Mouse (Mus musculus) liver, embryonic 14.5 days (tissue): ENCODE measurements around the gene Msantd2. TPM values are rescaled to one million over a fixed set of nuclear protein-coding genes. Genes with fewer than 3 reads are reported as not detected.

Experiments used
- ATAC-seq: fragments of 200-750 bp; cut with Nextera tagmentation; 2 replicates; pipeline ENCODE4 v1.8.0; 2017; ENCODE audit warnings: moderate number of reproducible peaks, mild to moderate bottlenecking, moderate library complexity; ENCODE audit not compliant: insufficient read depth
- DNase-seq, 3 experiments: peaks; one replicate each; pipeline ENCODE4 v3.0.0-alpha.2; 2012 to 2013; ENCODE audit warnings: low read depth in 3 of 3, low spot score in 3 of 3
- H3K27ac ChIP-seq: fragments of 300-500 bp; sonication (generic); 2 replicates; pipeline ENCODE4 v1.5.1; 2014; ENCODE audit warnings: moderate library complexity, mild to moderate bottlenecking, control low read depth, inconsistent platforms
- H3K27me3 ChIP-seq: fragments of 300-500 bp; sonication (generic); 2 replicates; pipeline ENCODE4 v1.6.1; 2014; ENCODE audit warnings: mild to moderate bottlenecking, low read length, moderate library complexity; ENCODE audit not compliant: control insufficient read depth, insufficient read depth
- H3K36me3 ChIP-seq: fragments of 300-500 bp; sonication (generic); replicated peaks from 2 replicates; pipeline ENCODE4 v1.6.1; 2014; ENCODE audit warnings: low read depth; ENCODE audit not compliant: control insufficient read depth, insufficient read depth
- H3K4me1 ChIP-seq, 2 experiments: fragments of 200-500 bp in 1 of 2; fragments of 300-500 bp in 1 of 2; sonication (generic) in 1 of 2; replicated peaks; 2 replicates each; pipeline ENCODE4 v1.6.1; 2012 to 2014; ENCODE audit warnings: antibody characterized with exemption in 1 of 2, inconsistent platforms in 1 of 2, low read length in 1 of 2; ENCODE audit not compliant: control insufficient read depth in 2 of 2, insufficient read depth in 2 of 2
- H3K4me2 ChIP-seq: fragments of 300-500 bp; sonication (generic); 2 replicates; pipeline ENCODE4 v1.6.1; 2014; ENCODE audit warnings: low read depth, mild to moderate bottlenecking, control low read depth, moderate library complexity
- H3K4me3 ChIP-seq, 2 experiments: fragments of 200-500 bp in 1 of 2; fragments of 300-500 bp in 1 of 2; sonication (generic) in 1 of 2; 2 replicates each; pipeline ENCODE4 v1.5.1; 2012 to 2014; ENCODE audit warnings: low read depth in 2 of 2, low read length in 2 of 2, mild to moderate bottlenecking in 2 of 2, control low read depth in 1 of 2, inconsistent platforms in 1 of 2, moderate library complexity in 1 of 2; ENCODE audit not compliant: insufficient read depth in 1 of 2
- H3K9ac ChIP-seq: fragments of 300-500 bp; sonication (generic); replicated peaks from 2 replicates; pipeline ENCODE4 v1.6.1; 2014; ENCODE audit warnings: mild to moderate bottlenecking, control low read depth, moderate library complexity
- H3K9me3 ChIP-seq: fragments of 300-500 bp; sonication (generic); 2 replicates; pipeline ENCODE4 v1.6.1; 2016; ENCODE audit warnings: low read length, mixed read lengths; ENCODE audit not compliant: control insufficient read depth
- CTCF ChIP-seq: IDR thresholded peaks from 2 replicates; pipeline ENCODE4 v1.5.1; 2016; ENCODE audit warnings: antibody characterized with exemption, low read depth, control low read depth
- EP300 ChIP-seq: IDR thresholded peaks from 2 replicates; pipeline ENCODE4 v1.6.1; 2016; ENCODE audit warnings: antibody characterized with exemption, low read depth
- WGBS: fragments of 180-500 bp; shearing (Covaris S2); extraction: QIAGEN DNeasy Blood & Tissue Kit; methylation state at CpG from one replicate; pipeline ENCODE4 v1.1.7; 2014; ENCODE audit not compliant: insufficient replicate concordance; 5-methylcytosine and 5-hydroxymethylcytosine counted together
- polyA plus RNA-seq, 2 experiments: library from polyadenylated mRNA; depleted of rRNA in 1 of 2; stranded (reverse) in 1 of 2; unstranded in 1 of 2; fragments of >200 nt; fragmentation: Nextera tagmentation in 1 of 2; extraction: Ambion mirVana in 1 of 2; gene quantifications; 2 replicates each; pipeline versions ENCODE4 v1.2.1 to v1.2.3; 2012 to 2014

Msantd2 gene
- polyA plus RNA-seq, 2 experiments, result 3.8 to 9.3 TPM

DNA sequence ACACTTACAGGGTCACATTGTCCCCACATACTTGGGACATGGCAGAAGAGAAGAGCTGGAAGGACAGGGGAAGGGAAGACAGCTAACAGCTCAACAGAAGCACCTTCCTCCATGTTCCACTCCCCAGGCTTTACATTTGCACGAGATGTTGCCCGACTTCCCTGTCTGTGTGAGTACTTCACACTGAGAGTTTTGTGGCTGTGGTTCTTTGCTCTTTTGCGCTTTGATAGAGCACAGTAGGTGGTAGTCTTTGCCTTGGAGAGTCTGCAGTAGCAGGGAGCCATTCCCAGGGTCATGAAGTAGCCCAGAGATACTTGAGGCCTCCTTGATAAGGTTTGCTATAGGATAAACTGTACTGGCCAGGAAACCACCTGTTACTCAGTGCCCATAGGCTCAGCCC lies 11.1 kb downstream of the Msantd2 start:
- DNase-seq (no peak), ATAC-seq (no peak)
- no peak for TF ChIP-seq EP300
- no peak for TF ChIP-seq CTCF
- Histone ChIP-seq H3K4me3 (no peak overlapping the region), H3K27ac (no peak overlapping the region), H3K27me3 (no peaks in the 10 kb centered on the region), H3K4me1 (no peaks in the 10 kb centered on the region), H3K9me3 (no peaks in the 10 kb centered on the region), H3K36me3 (no peaks in the 10 kb centered on the region), H3K4me2 (no peak overlapping the region), H3K9ac (no peak overlapping the region)
- 55% methylated on average over 3 of the region's 3 CpGs for WGBS

DNA sequence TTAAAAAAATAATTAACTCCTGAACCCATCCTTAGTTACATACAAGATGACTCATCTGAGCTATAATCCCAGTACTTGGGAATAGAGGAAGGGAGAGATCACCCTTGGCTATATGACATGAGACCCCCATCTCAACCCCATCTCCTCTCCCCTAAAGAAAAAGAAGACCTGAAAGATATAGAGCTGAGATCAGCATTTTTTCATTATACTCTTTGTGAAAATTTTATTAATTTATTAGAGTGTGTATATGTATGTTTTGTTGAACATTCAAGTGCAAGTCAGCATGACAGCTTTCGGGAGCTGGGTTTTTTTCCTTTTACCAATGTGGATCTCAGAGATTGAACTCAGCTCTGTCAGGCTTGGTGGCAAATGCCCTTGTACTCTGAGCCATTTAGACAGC lies 12.1 kb downstream of the Msantd2 start:
- WGBS, result 86% methylated on average over 1 of the region's 1 CpGs
- Histone ChIP-seq H3K9ac (no peak overlapping the region), H3K36me3 (no peaks in the 10 kb centered on the region), H3K9me3 (no peaks in the 10 kb centered on the region), H3K27me3 (no peaks in the 10 kb centered on the region), H3K4me3 (no peak overlapping the region), H3K4me1 (no peaks in the 10 kb centered on the region), H3K4me2 (no peak overlapping the region), H3K27ac (no peak overlapping the region)
- no peak for TF ChIP-seq EP300
- no peak for TF ChIP-seq CTCF
- no peak for DNase-seq
- ATAC-seq, result no peak

DNA sequence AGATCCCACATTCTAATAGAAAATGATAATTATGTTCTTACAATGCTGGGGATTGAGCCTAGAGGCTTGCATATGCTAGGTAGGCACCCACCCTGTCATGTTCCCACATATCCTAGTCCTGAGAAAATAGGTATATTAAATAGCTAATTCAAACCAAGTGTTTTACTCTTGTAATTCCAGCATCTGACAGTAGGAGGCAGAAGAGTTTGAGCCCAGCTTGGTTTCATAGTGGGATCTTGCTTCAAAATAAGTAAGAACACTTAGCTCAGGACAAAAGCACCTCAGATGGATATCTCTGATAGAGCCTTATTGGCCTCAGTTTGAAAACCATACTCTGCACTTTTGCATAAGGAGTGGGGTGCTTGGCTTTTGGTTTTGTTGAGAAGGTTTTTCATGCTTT lies 15.2 kb downstream of the Msantd2 start:
- no peak for ATAC-seq
- H3K4me1 ChIP-seq, result no peaks in the 10 kb centered on the region
- DNase-seq, result no peak
- no peak overlapping the region for H3K4me3 ChIP-seq
- H3K9me3 ChIP-seq, result no peaks in the 10 kb centered on the region
- no peaks in the 10 kb centered on the region for H3K27me3 ChIP-seq
- no peak overlapping the region for H3K27ac ChIP-seq
- H3K36me3 ChIP-seq, result no peaks in the 10 kb centered on the region
- no peak overlapping the region for H3K4me2 ChIP-seq
- no peak overlapping the region for H3K9ac ChIP-seq
- TF ChIP-seq CTCF (peak; percentile 38; the same call in 1 of the 2 replicates), EP300 (no peak)

DNA sequence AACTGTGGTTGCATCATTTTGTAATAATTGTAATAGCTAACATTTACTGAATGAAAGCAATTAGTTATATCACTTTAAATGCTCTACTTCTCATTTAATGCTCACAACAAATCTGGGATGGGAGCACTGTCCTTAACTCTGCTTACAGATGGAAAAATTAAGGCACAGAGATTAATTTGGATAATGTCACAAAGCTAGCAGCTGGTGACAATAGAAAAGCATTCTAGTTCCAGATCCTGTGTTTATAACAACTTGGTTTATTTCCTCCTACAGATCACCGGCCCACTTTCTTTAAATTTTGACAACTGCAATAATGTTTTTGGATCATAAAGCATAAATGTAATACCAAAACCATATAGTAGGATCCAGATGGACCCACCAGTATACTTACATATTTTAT lies 16.9 kb downstream of the Msantd2 start:
- WGBS, result 92% methylated on average over 1 of the region's 1 CpGs
- no peak overlapping the region for H3K4me3 ChIP-seq
- H3K4me1 ChIP-seq, result no peaks in the 10 kb centered on the region
- TF ChIP-seq CTCF (no peak), EP300 (no peak)
- H3K36me3 ChIP-seq, result no peaks in the 10 kb centered on the region
- no peaks in the 10 kb centered on the region for H3K27me3 ChIP-seq
- no peak for DNase-seq
- no peak for ATAC-seq
- no peaks in the 10 kb centered on the region for H3K9me3 ChIP-seq
- no peak overlapping the region for H3K27ac ChIP-seq
- H3K9ac ChIP-seq, result no peak overlapping the region
- H3K4me2 ChIP-seq, result no peak overlapping the region

DNA sequence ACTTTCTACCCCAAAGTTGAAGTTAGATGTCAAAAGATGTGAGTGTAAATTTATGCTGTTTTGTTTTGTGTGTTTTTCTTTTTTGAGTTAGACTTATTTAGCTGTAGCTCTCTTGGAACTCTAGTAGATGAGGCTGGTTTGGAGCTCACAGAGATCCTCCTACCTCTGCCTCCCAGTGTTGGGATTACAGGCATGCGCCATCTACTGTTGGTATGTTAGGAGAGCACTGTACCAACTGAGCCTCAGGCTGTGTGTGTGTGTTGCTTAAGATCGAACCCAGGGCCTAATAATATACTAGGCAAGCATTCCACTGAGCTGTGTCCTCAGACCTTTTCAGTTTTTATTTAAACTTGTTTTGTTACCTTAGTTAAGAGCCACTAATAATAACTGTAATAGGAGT lies 23.0 kb downstream of the Msantd2 start:
- Histone ChIP-seq H3K36me3 (no peaks in the 10 kb centered on the region), H3K27me3 (no peaks in the 10 kb centered on the region), H3K27ac (no peak overlapping the region), H3K4me2 (no peak overlapping the region), H3K9me3 (no peaks in the 10 kb centered on the region), H3K9ac (no peak overlapping the region), H3K4me1 (peaks cover 2% of the 10 kb centered on the region in 2 experiments), H3K4me3 (no peak overlapping the region)
- no peak for DNase-seq
- TF ChIP-seq EP300 (no peak), CTCF (peak; percentile 61)
- ATAC-seq, result peak; percentile 37; the same call in 1 of the 2 replicates
- WGBS, result 63% methylated on average over 2 of the region's 2 CpGs

DNA sequence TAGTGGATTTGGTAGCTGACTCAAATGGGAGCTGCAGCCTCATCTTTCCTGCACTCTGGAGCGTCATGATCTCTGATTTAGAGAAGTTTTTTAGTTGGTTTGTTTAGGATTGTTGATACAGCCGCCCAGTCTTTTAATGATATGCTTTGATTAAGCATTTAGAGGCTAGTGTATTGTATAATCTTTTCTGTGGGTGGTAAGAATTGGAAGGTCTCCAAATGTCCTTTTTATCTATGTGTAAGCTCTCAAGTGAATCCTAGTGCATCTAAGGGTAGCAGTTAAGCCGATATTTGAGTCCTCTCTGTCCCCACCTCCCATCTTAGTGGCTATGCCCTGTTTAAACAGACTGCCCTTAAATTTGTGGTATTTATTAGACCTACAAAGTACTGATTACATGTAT lies 25.3 kb downstream of the Msantd2 start:
- Histone ChIP-seq H3K4me2 (no peak overlapping the region), H3K9me3 (no peaks in the 10 kb centered on the region), H3K4me3 (no peak overlapping the region), H3K9ac (no peak overlapping the region), H3K27ac (no peak overlapping the region), H3K36me3 (no peaks in the 10 kb centered on the region), H3K27me3 (no peaks in the 10 kb centered on the region), H3K4me1 (peaks cover 6 to 10% of the 10 kb centered on the region in 2 experiments)
- WGBS, result 62% methylated on average over 3 of the region's 3 CpGs
- DNase-seq, result no peak
- ATAC-seq, result no peak
- TF ChIP-seq EP300 (no peak), CTCF (no peak)
